Mouse (Mus musculus): ENCODE data around the gene Foxn3. TPM values are rescaled to one million over a fixed set of nuclear protein-coding genes. Genes with fewer than 3 reads are reported as not detected.

The Foxn3 gene
- total and polyA plus RNA-seq, 2 experiments = 21.1 to 27.3 TPM

- Histone ChIP-seq H3K4me3 (ENCODE audit: insufficient read depth, low read depth, low read length) (no peak overlapping the region), H3K27me3 (ENCODE audit: control insufficient read depth, insufficient read depth, low read length) (no peaks in the 10 kb centered on the region), H3K4me1 (ENCODE audit: control insufficient read depth, insufficient read depth, low read length) (peaks cover 29% of the 10 kb centered on the region), H3K36me3 (ENCODE audit: control insufficient read depth, insufficient read depth, low read length) (no peaks in the 10 kb centered on the region), H3K9ac (ENCODE audit: low read depth, low read length) (no peak overlapping the region), H3K27ac (replicated peaks; ENCODE audit: insufficient read depth, low read depth, low read length) (no peak overlapping the region), H3K79me2 (ENCODE audit: control insufficient read depth, insufficient read depth, low read length) (peaks cover 70% of the 10 kb centered on the region)
- TF ChIP-seq POLR2A (IDR thresholded peaks at IDR 0.05; ENCODE audit: extremely low read depth, insufficient read depth, low read length) (no peak), CTCF (IDR thresholded peaks at IDR 0.05; ENCODE audit: low read depth, low read length) (no peak)
- peak; percentile 32 for DNase-seq (ENCODE audit: extremely low read depth, low read depth, low spot score)
- 71% methylated on average over 8 of the region's 8 CpGs for WGBS
Measured at GRCm38 (mm10) chr12:99360958-99361751, 202.2 kb downstream of the Foxn3 start.

- Histone ChIP-seq H3K79me2 (ENCODE audit: control insufficient read depth, insufficient read depth, low read length) (peaks cover 70% of the 10 kb centered on the region), H3K27me3 (ENCODE audit: control insufficient read depth, insufficient read depth, low read length) (no peaks in the 10 kb centered on the region), H3K9ac (ENCODE audit: low read depth, low read length) (no peak overlapping the region), H3K36me3 (ENCODE audit: control insufficient read depth, insufficient read depth, low read length) (no peaks in the 10 kb centered on the region), H3K4me3 (ENCODE audit: insufficient read depth, low read depth, low read length) (no peak overlapping the region), H3K27ac (replicated peaks; ENCODE audit: insufficient read depth, low read depth, low read length) (no peak overlapping the region), H3K4me1 (ENCODE audit: control insufficient read depth, insufficient read depth, low read length) (peaks cover 31% of the 10 kb centered on the region)
- WGBS = 95% methylated on average over 5 of the region's 5 CpGs
- no peak for TF ChIP-seq POLR2A (IDR thresholded peaks at IDR 0.05; ENCODE audit: extremely low read depth, insufficient read depth, low read length)
- TF ChIP-seq CTCF (IDR thresholded peaks at IDR 0.05; ENCODE audit: low read depth, low read length) = no peak
- no peak for DNase-seq (ENCODE audit: extremely low read depth, low read depth, low spot score)
Measured at GRCm38 (mm10) chr12:99358698-99359097, 204.7 kb downstream of the Foxn3 start.

GRCm38 (mm10) chr12:99356660-99357059, 206.7 kb downstream of the Foxn3 start:
- Histone ChIP-seq H3K27ac (replicated peaks; ENCODE audit: insufficient read depth, low read depth, low read length) (no peak overlapping the region), H3K36me3 (ENCODE audit: control insufficient read depth, insufficient read depth, low read length) (no peaks in the 10 kb centered on the region), H3K27me3 (ENCODE audit: control insufficient read depth, insufficient read depth, low read length) (no peaks in the 10 kb centered on the region), H3K4me1 (ENCODE audit: control insufficient read depth, insufficient read depth, low read length) (peaks cover 23% of the 10 kb centered on the region), H3K79me2 (ENCODE audit: control insufficient read depth, insufficient read depth, low read length) (peaks cover 72% of the 10 kb centered on the region), H3K9ac (ENCODE audit: low read depth, low read length) (no peak overlapping the region), H3K4me3 (ENCODE audit: insufficient read depth, low read depth, low read length) (no peak overlapping the region)
- 92% methylated on average over 8 of the region's 8 CpGs for WGBS
- DNase-seq (ENCODE audit: extremely low read depth, low read depth, low spot score) = no peak
- TF ChIP-seq POLR2A (IDR thresholded peaks at IDR 0.05; ENCODE audit: extremely low read depth, insufficient read depth, low read length) (no peak), CTCF (IDR thresholded peaks at IDR 0.05; ENCODE audit: low read depth, low read length) (no peak)

- H3K4me3 ChIP-seq (ENCODE audit: insufficient read depth, low read depth, low read length) = no peak overlapping the region
- H3K4me1 ChIP-seq (ENCODE audit: control insufficient read depth, insufficient read depth, low read length) = peaks cover 24% of the 10 kb centered on the region
- TF ChIP-seq POLR2A (IDR thresholded peaks at IDR 0.05; ENCODE audit: extremely low read depth, insufficient read depth, low read length) (no peak), CTCF (IDR thresholded peaks at IDR 0.05; ENCODE audit: low read depth, low read length) (no peak)
- no peaks in the 10 kb centered on the region for H3K36me3 ChIP-seq (ENCODE audit: control insufficient read depth, insufficient read depth, low read length)
- peaks cover 61% of the 10 kb centered on the region for H3K79me2 ChIP-seq (ENCODE audit: control insufficient read depth, insufficient read depth, low read length)
- H3K27ac ChIP-seq (replicated peaks; ENCODE audit: insufficient read depth, low read depth, low read length) = no peak overlapping the region
- no peaks in the 10 kb centered on the region for H3K27me3 ChIP-seq (ENCODE audit: control insufficient read depth, insufficient read depth, low read length)
- WGBS = 94% methylated on average over 11 of the region's 11 CpGs
- H3K9ac ChIP-seq (ENCODE audit: low read depth, low read length) = no peak overlapping the region
- no peak for DNase-seq (ENCODE audit: extremely low read depth, low read depth, low spot score)
Measured at GRCm38 (mm10) chr12:99353692-99354091, 209.7 kb downstream of the Foxn3 start.

GRCm38 (mm10) chr12:99352583-99352982, 210.8 kb downstream of the Foxn3 start:
- Histone ChIP-seq H3K36me3 (ENCODE audit: control insufficient read depth, insufficient read depth, low read length) (no peaks in the 10 kb centered on the region), H3K4me3 (ENCODE audit: insufficient read depth, low read depth, low read length) (no peak overlapping the region), H3K4me1 (ENCODE audit: control insufficient read depth, insufficient read depth, low read length) (peaks cover 33% of the 10 kb centered on the region), H3K79me2 (ENCODE audit: control insufficient read depth, insufficient read depth, low read length) (peaks cover 66% of the 10 kb centered on the region), H3K9ac (ENCODE audit: low read depth, low read length) (no peak overlapping the region), H3K27ac (replicated peaks; ENCODE audit: insufficient read depth, low read depth, low read length) (no peak overlapping the region), H3K27me3 (ENCODE audit: control insufficient read depth, insufficient read depth, low read length) (no peaks in the 10 kb centered on the region)
- 91% methylated on average over 6 of the region's 6 CpGs for WGBS
- TF ChIP-seq CTCF (IDR thresholded peaks at IDR 0.05; ENCODE audit: low read depth, low read length) (no peak), POLR2A (IDR thresholded peaks at IDR 0.05; ENCODE audit: extremely low read depth, insufficient read depth, low read length) (no peak)
- DNase-seq (ENCODE audit: extremely low read depth, low read depth, low spot score) = no peak

GRCm38 (mm10) chr12:99352136-99352535, 211.2 kb downstream of the Foxn3 start:
- 50% methylated on average over 7 of the region's 7 CpGs for WGBS
- H3K4me1 ChIP-seq (ENCODE audit: control insufficient read depth, insufficient read depth, low read length) = peaks cover 36% of the 10 kb centered on the region
- no peak for DNase-seq (ENCODE audit: extremely low read depth, low read depth, low spot score)
- H3K27me3 ChIP-seq (ENCODE audit: control insufficient read depth, insufficient read depth, low read length) = no peaks in the 10 kb centered on the region
- H3K79me2 ChIP-seq (ENCODE audit: control insufficient read depth, insufficient read depth, low read length) = peaks cover 64% of the 10 kb centered on the region
- no peak for TF ChIP-seq POLR2A (IDR thresholded peaks at IDR 0.05; ENCODE audit: extremely low read depth, insufficient read depth, low read length)
- TF ChIP-seq CTCF (IDR thresholded peaks at IDR 0.05; ENCODE audit: low read depth, low read length) = no peak
- no peaks in the 10 kb centered on the region for H3K36me3 ChIP-seq (ENCODE audit: control insufficient read depth, insufficient read depth, low read length)
- H3K9ac ChIP-seq (ENCODE audit: low read depth, low read length) = no peak overlapping the region
- H3K27ac ChIP-seq (replicated peaks; ENCODE audit: insufficient read depth, low read depth, low read length) = no peak overlapping the region
- H3K4me3 ChIP-seq (ENCODE audit: insufficient read depth, low read depth, low read length) = no peak overlapping the region

Data from liver, adult 2 months (tissue).